Mouse (Mus musculus) limb, embryonic 14.5 days (tissue): ENCODE results near the gene Cyb5d2. TPM values are rescaled to one million over a fixed set of nuclear protein-coding genes. Genes with fewer than 3 reads are reported as not detected.

Experiments used
- ATAC-seq: fragments of 200-750 bp; cut with Nextera tagmentation; 2 replicates; pipeline ENCODE4 v1.8.0; 2017; ENCODE audit warnings: low read depth, moderate number of reproducible peaks, moderate TSS enrichment; ENCODE audit not compliant: low FRiP score
- DNase-seq: peaks from one replicate; pipeline ENCODE4 v3.0.0-alpha.2; 2015; ENCODE audit warnings: low spot score
- H3K27ac ChIP-seq: fragments of 300-500 bp; sonication (generic); replicated peaks from 2 replicates; pipeline ENCODE4 v1.5.1; 2014; ENCODE audit warnings: low read depth, mild to moderate bottlenecking, low read length, moderate library complexity, mixed read lengths
- H3K27me3 ChIP-seq: fragments of 300-500 bp; sonication (generic); 2 replicates; pipeline ENCODE4 v1.6.1; 2014; ENCODE audit warnings: low read length, mixed read lengths; ENCODE audit not compliant: control insufficient read depth, insufficient read depth
- H3K36me3 ChIP-seq: fragments of 300-500 bp; sonication (generic); 2 replicates; pipeline ENCODE4 v1.6.1; 2014; ENCODE audit warnings: mild to moderate bottlenecking, low read length, moderate library complexity, mixed read lengths; ENCODE audit not compliant: control insufficient read depth, insufficient read depth
- H3K4me1 ChIP-seq: fragments of 300-500 bp; sonication (generic); 2 replicates; pipeline ENCODE4 v1.6.1; 2014; ENCODE audit warnings: antibody characterized with exemption, low read length, mixed read lengths; ENCODE audit not compliant: control insufficient read depth, insufficient read depth
- H3K4me2 ChIP-seq: fragments of 300-500 bp; sonication (generic); replicated peaks from 2 replicates; pipeline ENCODE4 v1.6.1; 2014; ENCODE audit warnings: low read depth, mild to moderate bottlenecking, low read length, moderate library complexity; ENCODE audit not compliant: severe bottlenecking
- H3K4me3 ChIP-seq: fragments of 300-500 bp; sonication (generic); replicated peaks from 2 replicates; pipeline ENCODE4 v1.5.1; 2014; ENCODE audit warnings: low read length
- H3K9ac ChIP-seq: fragments of 300-500 bp; sonication (generic); 2 replicates; pipeline ENCODE4 v1.6.1; 2014; ENCODE audit warnings: mild to moderate bottlenecking, low read depth, low read length, moderate library complexity; ENCODE audit not compliant: severe bottlenecking
- H3K9me3 ChIP-seq: fragments of 300-500 bp; sonication (generic); 2 replicates; pipeline ENCODE4 v1.6.1; 2016; ENCODE audit warnings: low read length; ENCODE audit not compliant: control insufficient read depth
- POLR2A ChIP-seq: fragments of 200-500 bp; IDR thresholded peaks from 2 replicates; pipeline ENCODE4 v1.8.0; 2012; ENCODE audit warnings: inconsistent platforms, mild to moderate bottlenecking, moderate library complexity, borderline replicate concordance; ENCODE audit not compliant: insufficient read depth, insufficient read length; ENCODE audit errors: extremely low read depth
- WGBS: fragments of 180-500 bp; shearing (Covaris S2); extraction: QIAGEN DNeasy Blood & Tissue Kit; methylation state at CpG from one replicate; pipeline ENCODE4 v1.1.7; 2014; 5-methylcytosine and 5-hydroxymethylcytosine counted together
- polyA plus RNA-seq, 2 experiments: library from polyadenylated mRNA; depleted of rRNA in 1 of 2; stranded (reverse) in 1 of 2; unstranded in 1 of 2; fragments of >200 nt; fragmentation: Nextera tagmentation in 1 of 2; extraction: Ambion mirVana in 1 of 2; gene quantifications; 2 replicates each; pipeline versions ENCODE4 v1.2.1 to v1.2.3; 2012 to 2014

Gene Cyb5d2
- polyA plus RNA-seq, 2 experiments, result 4.5 to 5.0 TPM

DNA sequence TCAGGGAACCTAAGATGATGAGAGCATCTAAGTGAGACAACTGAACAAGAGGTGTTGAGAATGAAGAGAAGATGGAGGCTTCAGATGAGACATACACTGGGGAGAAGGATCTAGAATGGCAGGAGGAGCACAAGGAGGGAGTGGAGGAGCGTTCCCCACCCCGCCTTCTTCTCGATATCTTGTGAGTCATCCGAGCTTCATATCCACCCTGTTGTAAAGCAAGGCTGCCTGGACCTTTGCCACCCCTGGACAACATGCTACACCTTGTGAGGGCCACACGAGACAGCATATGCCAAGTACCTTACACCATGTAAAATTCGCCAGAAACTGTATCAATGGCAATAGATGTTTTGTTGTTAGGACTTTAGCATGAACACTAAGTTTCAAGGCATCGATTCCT is 25.1 kb upstream of the Cyb5d2 start:
- H3K9me3 ChIP-seq, result no peaks in the 10 kb centered on the region
- DNase-seq, result no peak
- no peak for TF ChIP-seq POLR2A
- no peaks in the 10 kb centered on the region for H3K27me3 ChIP-seq
- ATAC-seq, result no peak
- H3K27ac ChIP-seq, result no peak overlapping the region
- 90% methylated on average over 7 of the region's 7 CpGs for WGBS
- H3K4me2 ChIP-seq, result no peak overlapping the region
- peaks cover 45% of the 10 kb centered on the region for H3K36me3 ChIP-seq
- no peak overlapping the region for H3K9ac ChIP-seq
- H3K4me1 ChIP-seq, result no peaks in the 10 kb centered on the region
- no peak overlapping the region for H3K4me3 ChIP-seq

DNA sequence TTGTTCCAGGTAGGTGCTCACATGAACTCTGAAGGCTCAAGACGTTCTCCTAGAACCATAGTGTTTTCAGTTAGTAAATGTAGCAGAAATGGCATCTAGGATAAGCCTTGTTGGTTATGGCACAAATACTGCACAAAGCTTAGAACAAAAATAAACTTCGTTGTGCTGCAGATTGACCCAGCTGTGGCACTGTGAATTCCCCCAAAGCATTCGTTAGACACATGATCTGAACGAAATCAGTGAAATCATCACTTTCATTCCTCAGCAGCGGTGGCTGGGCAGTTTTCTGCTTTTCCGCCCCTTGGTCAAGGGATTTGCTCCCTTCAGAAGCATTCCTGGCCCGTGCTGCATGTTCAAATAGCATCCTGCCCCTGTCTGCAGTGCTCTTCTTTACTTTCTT is 22.1 kb upstream of the Cyb5d2 start:
- TF ChIP-seq POLR2A, result no peak

DNA sequence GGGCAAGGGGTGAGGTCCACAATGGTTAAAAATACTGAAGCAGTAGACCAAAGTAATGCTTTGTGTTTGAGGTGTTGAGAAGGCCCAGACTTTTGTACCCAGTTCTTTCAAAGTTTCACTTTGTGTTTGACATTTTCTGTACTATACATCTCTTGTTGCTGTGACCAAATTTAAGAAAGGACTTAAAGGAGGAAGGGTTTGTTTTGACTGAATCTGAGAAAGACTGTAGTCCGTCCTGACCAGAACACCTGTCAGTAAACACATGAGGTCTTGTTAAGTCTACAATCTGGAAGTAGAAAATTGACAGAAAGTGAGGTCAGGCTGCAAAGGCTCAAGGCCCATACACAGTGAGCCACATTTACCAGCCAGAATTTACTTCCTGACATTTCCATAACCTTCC is 20.9 kb upstream of the Cyb5d2 start:
- Histone ChIP-seq H3K36me3 (peaks cover 21% of the 10 kb centered on the region), H3K4me1 (no peaks in the 10 kb centered on the region), H3K27ac (no peak overlapping the region), H3K4me3 (no peak overlapping the region), H3K4me2 (no peak overlapping the region), H3K27me3 (no peaks in the 10 kb centered on the region), H3K9me3 (no peaks in the 10 kb centered on the region), H3K9ac (no peak overlapping the region)
- TF ChIP-seq POLR2A, result no peak
- WGBS, result 83% methylated on average over 1 of the region's 1 CpGs
- no peak for DNase-seq
- no peak for ATAC-seq

More for the DNA sequence above, 22.1 kb upstream of the Cyb5d2 start:
- WGBS, result 94% methylated on average over 7 of the region's 7 CpGs
- Histone ChIP-seq H3K27me3 (no peaks in the 10 kb centered on the region), H3K27ac (no peak overlapping the region), H3K4me2 (no peak overlapping the region), H3K9ac (no peak overlapping the region), H3K36me3 (peaks cover 27% of the 10 kb centered on the region), H3K9me3 (no peaks in the 10 kb centered on the region), H3K4me1 (no peaks in the 10 kb centered on the region), H3K4me3 (no peak overlapping the region)
- no peak for ATAC-seq
- DNase-seq, result no peak

GRCm38 (mm10) chr11:72814188-72814587 is 18.2 kb upstream of the Cyb5d2 start:
- Histone ChIP-seq H3K4me2 (no peak overlapping the region), H3K4me1 (no peaks in the 10 kb centered on the region), H3K9ac (no peak overlapping the region), H3K9me3 (no peaks in the 10 kb centered on the region), H3K36me3 (peaks cover 4% of the 10 kb centered on the region; the same call in 1 of the 2 replicates), H3K27ac (no peak overlapping the region), H3K4me3 (no peak overlapping the region), H3K27me3 (no peaks in the 10 kb centered on the region)
- WGBS, result 75% methylated on average over 2 of the region's 2 CpGs
- no peak for TF ChIP-seq POLR2A
- no peak for ATAC-seq
- no peak for DNase-seq

- H3K9ac ChIP-seq, result no peak overlapping the region
- no peaks in the 10 kb centered on the region for H3K4me1 ChIP-seq
- ATAC-seq (no peak), DNase-seq (no peak)
- no peaks in the 10 kb centered on the region for H3K36me3 ChIP-seq
- TF ChIP-seq POLR2A, result no peak
- H3K4me3 ChIP-seq, result no peak overlapping the region
- no peak overlapping the region for H3K4me2 ChIP-seq
- no peaks in the 10 kb centered on the region for H3K9me3 ChIP-seq
- no peaks in the 10 kb centered on the region for H3K27me3 ChIP-seq
- no peak overlapping the region for H3K27ac ChIP-seq
- WGBS, result 95% methylated on average over 5 of the region's 5 CpGs
These were observed 17.7 kb upstream of the Cyb5d2 start for GRCm38 (mm10) chr11:72813687-72814086.

DNA sequence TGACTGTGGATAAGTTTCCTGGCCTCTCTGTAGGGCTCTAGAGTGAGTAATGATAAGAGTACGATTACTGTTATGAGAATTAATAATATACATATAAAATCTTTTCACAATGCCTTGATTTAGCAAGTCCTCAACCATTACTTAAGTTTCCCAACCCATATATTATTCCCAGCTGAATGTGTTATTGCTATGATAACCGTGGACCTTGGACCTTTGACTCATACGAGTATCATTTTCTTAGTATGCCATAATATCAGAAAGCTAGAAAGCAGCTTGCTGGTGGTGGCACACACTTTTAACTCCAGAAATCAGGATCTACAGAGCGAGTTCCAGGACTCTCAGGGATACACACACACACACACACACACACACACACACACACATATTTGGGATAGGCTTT is 12.1 kb upstream of the Cyb5d2 start:
- H3K36me3 ChIP-seq, result no peaks in the 10 kb centered on the region; the same call in 1 of the 2 replicates
- ATAC-seq (no peak), DNase-seq (no peak)
- H3K27ac ChIP-seq, result no peak overlapping the region
- TF ChIP-seq POLR2A, result no peak
- no peak overlapping the region for H3K9ac ChIP-seq
- H3K4me3 ChIP-seq, result no peak overlapping the region
- H3K4me1 ChIP-seq, result 0 out of 2 replicates have a peak, but pooled peaks cover 3% of the 10 kb centered on the region
- H3K4me2 ChIP-seq, result no peak overlapping the region
- 81% methylated on average over 4 of the region's 4 CpGs for WGBS
- H3K27me3 ChIP-seq, result no peaks in the 10 kb centered on the region
- no peaks in the 10 kb centered on the region for H3K9me3 ChIP-seq
